Mouse (Mus musculus): ENCODE measurements around the gene Tfrc.

Tfrc gene

DNA sequence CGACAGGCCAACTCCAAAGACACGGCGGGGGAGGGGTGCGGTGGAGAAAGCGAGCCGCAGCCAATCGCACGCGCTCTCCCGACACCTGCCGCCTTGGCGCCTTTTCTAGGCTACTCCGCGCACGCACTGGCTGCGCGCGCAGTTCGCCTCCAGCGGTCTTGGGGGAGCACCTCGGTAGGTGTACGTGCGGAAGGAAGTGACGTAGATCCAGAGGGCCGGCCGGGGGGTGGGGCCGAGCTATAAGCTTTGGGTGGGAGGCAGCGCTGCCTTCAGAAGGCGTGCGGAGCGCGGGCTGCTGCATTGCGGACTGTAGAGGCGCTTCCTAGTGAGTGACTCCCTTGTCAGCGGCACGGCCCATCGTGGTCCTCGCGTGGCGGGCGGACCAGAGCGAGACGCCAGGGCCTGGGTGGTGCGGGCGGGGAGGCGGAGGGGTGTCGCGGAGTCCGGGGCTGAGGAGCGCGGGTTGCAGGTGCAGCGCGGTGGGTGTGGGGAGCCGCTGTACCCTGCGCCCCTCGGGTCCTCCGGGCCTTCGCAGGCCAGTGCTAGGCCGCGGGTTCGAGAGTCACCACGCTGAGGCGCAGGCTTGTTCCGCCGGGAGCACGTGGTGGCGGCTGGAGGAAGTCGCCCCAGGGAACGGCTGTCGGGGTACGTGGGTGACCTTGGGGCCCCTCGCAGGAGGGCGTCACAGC, at the start of gene Tfrc:
Gene Tfrc, plus strand, starts transcription at position 209 of the 689 bp plus-strand sequence.
- peak; percentile 99 for DNase-seq

DNA sequence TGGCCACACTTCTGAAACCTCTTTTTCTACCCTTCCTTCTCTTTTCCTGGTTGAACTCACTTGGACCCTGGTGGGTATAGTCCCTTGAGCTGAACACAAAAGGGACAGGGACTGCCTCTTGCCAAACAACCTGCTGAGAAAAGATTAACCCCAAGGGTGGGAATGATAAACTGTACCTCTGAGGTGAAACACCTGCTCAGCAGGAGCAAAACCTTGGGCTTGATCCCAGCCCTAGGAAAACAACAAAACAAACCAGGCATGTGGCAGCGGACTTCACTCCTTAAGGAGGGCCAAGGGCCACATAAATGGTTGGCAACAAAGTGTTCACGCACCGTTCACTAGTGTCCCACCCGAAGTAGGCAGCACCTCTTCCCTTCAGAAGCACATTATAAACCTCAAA, 49.2 kb upstream of the Tfrc start:
- no peak for DNase-seq

DNA sequence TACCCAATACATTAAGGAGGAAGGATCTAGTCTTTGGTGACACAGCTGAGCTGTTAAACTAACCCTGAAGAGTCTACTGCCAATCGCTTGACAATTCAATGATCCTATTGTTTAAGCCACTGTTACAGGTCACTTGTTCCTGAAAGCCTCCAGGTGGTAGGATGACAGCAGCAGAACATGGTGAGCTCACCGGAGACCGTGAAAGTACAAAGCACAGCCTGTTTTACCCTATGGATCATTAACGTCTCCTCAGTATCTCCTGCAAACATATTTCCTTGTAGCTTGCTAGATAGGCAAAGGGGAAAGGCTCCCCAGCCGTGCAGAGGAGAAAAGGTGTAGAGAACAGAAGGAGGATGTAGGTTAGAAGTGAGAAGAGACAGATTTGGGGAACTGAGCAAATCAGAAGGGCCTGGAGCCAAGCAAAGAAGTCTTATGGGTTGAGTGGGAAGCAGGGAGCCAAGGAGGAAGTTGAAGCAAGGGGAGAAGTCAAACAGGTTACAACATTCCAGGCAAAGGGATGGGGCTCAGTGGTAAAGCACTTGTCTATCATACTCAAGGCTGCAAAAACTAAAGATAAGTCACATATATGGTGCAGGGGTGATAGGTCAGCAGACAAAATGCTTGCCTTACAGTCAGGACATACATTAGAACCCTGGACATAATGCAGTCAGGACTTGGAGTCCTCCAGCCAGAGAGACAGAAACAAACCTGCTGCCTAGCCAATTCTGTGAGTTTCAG, 45.5 kb upstream of the Tfrc start:
- DNase-seq: no peak

DNA sequence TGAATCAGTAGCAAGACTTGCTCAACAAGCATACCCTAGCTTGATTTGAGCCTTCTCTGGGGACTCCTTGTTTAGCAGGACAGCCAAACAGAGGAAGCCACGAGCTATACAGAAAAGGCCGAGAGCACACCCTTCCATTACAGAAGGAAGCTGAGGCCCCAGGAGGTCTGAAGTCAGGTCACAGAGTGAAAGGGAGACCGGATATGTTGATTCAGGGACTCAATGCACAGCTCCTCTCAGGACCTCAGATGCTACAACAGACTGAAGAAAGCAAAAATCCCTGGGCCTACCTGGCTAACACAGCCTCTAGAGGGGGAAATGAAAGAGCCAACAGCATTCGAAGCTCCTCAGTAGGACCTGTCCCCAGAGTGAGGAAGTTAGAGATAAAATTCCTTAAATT, 41.4 kb upstream of the Tfrc start:
- DNase-seq: no peak

DNA sequence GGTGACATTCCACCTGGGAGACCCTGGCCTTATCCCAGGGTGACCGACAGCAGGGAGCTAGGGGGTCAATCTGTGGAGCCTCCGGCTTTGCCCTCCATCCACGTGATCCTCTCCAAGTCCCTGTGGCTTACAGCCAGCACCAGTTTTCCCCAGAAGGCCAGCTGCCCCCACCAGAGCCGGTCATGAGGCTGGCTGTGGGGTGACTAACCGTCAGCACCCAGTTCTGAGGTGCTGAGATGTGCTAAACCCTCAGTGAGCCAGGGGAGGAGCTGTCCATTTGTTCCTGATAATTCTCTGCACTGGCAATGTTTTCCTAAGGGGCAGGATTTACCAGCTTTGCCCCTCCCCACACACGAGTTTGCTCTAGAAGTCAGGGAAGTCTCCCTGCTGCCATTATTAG, 40.3 kb upstream of the Tfrc start:
- no peak for DNase-seq

DNA sequence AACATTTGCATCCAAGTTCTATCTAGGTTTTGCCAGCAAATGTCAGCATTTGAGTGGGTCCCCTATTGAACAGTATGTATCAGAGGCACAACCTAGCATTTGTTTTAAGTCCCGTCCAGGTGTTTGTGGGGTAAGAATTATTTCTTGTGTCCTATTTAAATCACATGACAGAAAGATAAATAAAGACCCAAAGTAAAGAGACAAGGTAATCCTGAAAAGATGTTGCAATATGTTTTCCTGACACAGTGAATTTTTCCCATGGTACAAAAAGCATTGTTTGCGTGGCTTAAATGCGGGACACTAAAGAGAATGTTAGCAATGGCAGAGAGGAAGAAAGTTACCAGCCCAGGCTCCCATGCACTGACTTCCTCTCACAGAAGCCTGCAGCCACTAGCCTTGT, 38.7 kb upstream of the Tfrc start:
- no peak for DNase-seq

DNA sequence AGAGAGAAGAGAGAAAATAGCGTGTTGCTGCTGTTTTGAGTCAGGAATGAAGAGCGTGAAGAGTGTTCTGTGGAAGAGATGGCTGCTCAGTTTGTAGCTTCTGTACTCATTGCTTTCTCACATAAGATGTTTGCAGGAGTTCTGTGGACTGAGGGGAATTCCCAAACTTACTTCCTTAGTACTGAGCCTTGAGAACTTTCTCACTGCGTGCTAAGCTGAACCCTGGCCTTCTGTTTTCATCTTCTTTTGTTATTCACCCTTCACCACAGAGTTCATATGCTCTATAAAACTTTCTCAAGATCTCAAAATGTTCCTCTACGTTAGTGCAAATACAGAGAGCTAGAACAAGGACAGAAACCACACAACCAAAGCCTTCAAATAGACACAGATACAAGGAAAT, 36.2 kb upstream of the Tfrc start:
- no peak for DNase-seq

DNA sequence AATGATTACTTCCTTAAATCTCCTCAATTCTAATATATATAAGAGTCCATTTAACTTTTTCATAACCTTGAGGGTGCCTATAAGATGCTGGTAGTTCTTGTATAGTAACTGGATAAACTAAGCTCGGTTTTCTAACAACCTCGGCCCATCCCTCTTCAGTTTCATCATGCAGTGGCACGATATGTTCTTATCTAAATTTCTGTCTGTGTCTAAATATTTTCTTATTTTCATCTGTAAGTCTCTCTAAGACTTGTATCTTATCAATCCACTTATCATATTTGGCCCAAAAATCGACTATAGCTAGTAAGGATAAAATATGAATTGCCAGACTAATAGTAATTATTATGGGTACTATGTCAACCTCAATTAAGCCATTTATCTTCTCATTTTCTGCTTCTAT, 22.2 kb upstream of the Tfrc start:
- no peak for DNase-seq

DNA sequence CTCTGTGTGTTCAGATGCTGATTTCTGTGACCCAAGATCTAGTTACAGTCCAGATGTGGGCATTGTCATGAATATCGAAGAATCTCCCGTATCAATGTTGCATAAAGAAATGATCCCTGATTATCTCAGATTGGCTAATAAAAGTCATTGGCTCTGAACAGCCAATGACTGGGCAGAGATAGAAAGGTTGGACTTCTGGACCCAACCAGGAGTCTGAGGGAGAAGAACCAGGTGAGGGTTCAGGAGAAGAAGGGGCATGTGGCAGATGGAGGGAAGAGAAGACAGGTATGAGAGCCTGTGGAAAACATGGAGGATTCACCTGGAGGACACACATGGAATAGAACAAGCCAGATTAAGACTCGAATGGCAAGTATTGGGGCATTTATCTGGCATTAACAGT, 20.2 kb upstream of the Tfrc start:
- DNase-seq: no peak

DNA sequence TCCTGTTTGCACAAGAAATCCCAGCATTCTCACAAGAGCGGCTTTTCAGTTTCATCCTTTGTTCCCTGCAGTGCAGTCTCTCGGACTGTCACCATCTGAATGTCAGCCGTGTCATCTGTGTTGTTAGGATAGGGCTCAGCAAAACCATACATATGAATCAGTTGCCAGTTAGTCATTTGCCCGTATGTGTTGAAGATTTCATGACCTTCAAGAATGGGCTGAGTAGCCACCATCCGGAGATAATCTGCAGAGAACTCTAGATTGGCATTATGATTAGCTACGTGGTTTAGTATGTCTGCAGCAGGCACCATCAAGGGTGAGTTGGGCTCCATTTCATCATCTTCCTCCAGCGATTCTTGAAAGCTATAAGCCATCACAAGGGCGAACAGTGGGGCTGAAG, 17.2 kb upstream of the Tfrc start:
- DNase-seq: no peak

DNA sequence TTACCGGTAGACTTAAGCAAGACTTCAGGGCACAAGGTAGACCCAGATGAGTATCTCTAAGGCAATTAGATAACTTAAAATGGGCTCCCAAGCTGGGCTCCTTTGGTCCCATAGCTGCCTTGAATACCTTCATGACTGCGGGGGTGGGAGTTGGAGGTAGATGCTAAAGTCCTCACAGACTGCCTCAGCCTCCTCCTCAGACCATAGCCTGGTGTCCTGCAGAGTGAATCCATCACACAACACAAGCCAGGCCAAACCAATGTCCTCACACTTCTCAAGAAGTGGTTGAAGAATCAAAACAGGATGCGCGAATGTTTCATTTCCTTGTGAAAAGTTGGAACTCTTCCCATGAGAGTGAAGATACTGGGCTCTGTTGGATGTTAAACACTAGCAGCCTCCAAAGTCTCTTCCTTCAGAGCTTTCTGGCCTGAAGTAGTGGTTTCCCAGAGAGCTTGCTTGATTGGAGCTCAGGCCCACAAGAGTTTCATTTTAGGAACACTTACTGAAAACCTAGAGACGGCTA, 15.4 kb upstream of the Tfrc start:
- no peak for DNase-seq

DNA sequence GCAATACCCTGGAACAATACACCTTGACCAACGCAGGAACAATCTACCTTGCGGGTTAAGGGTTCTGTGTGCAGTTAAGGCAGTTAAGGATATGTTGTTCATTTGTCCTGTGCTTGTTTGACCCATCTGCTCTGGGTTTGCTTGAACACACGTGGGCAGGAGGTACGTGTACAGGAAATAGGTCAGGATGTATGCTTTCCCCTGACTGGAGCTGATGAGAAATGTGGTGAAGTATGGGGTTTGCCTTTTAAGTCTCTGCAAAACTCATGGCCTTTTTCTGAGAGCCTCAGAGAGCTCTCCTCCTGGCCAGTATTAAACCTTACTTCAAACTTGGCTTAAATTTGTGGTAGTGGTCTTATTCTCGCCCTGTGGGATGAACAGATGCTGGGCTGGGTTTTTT, 14.8 kb upstream of the Tfrc start:
- DNase-seq: no peak

DNA sequence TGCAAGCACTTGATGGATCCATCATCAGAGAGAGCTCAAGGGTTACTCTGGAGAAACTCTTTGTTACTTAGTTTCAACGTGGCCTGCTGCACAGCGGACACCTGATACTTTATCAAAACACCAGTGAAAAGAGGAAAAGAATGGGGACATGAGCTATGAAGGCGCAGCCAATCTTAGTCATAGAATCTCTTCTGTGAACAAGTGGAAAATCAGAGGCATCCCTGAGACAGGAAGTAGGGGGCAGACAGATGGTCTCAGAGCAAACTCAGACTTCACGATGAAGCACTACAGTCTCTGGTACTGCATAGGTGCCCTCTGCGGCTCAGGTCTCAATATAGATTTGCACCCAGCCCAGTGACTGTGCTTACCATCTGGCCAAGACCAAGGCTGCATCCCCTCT, 14.0 kb upstream of the Tfrc start:
- no peak for DNase-seq

DNA sequence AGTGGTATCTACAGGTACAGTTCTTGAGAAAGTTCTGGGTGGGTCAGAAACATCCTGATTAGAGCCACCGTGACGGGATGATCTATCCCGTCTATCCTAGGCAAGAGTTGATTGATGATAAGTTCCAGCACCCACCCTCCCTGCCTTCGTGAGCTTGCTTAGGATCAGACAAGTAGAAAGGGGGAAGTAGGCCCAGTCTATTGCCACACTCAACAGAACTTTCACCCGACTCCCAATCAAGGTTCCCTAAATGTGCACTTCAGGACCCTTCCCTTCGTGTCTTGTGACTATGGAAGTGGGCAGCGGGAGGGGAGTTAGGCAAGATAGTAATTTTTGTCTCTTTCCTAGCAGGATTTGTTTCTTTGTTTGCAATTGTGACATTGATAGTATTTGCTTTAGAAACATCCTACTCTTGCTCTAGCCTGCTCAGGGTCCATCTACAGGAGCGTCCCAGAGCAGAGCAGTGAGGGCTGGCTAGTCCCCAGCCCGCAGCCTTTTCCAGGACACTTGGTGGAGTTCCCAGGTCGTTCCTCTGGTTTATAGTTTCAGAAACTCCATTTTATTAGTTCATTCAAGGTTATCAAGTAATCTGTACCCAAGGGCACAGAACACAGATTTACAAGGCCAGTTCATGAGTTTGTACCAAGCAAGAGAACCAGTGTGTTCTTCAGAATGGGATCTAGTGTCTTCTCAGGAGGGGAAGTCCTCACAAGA, 13.4 kb upstream of the Tfrc start:
- DNase-seq: no peak

DNA sequence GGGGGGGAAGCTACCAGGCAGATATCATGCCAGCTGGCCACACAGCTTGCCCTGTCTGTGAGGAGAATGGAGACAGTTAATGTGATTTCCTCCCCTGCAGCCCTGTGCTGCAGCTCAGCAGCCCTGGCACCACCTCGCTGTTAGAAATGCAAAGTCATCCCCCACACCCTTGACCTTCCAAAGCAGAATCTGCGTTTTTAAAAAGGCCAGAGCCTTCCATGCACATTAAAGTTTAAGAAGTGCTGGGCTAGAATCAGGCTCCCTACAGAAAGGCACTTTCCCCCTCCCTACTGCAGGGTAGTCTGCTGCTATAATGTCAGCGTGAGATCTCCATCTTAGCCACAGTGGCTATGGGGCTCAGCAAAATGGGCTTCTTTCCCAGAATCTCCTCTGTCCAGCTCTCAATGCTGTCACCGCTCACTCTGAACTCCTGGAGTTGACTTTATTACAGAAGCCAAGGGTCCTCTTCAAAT, 10.8 kb upstream of the Tfrc start:
- peak; percentile 73 to 75 for DNase-seq

DNA sequence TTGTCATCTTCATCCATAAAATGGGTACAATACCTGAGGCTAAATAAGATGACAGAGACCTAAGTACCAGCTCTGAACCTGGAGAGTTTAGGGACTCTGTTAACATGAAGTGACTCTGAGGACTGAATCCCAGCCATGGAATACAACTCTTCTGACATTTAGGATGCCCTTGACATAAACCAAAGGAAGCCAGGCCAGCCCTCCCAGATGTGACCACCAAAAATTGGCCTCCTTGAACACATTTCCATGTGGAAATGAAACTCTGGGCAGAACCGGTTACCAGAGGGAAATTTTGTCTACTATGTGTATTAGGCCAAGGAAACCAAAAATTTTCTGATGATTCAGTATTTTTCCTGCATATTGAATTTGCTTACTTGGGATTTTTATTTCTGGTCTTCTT, 9.6 kb upstream of the Tfrc start:
- DNase-seq: no peak

DNA sequence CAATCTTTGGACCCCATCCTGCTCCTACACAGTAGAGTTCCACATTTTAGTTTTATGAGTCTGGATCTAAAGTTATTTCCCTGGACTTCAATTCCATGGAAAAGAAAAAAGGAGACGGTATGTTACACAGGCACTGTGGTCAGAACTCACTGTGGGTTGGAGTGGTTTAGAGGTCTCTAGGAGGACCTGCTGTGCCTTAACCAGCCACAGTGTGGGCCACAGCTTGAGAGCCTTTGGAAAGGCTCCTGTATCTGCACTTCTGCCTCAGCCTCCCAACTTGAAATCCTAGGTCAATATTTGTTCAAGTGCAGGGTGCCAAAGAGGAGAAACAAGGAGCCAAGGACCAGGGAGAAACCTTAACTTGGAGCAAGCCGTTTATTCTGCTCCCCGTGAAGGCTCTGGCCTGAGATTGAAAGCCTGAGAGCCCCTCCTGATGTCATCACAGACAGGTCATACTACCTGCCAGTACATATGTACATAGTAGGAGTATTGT, 6.5 kb upstream of the Tfrc start:
- no peak for DNase-seq

DNA sequence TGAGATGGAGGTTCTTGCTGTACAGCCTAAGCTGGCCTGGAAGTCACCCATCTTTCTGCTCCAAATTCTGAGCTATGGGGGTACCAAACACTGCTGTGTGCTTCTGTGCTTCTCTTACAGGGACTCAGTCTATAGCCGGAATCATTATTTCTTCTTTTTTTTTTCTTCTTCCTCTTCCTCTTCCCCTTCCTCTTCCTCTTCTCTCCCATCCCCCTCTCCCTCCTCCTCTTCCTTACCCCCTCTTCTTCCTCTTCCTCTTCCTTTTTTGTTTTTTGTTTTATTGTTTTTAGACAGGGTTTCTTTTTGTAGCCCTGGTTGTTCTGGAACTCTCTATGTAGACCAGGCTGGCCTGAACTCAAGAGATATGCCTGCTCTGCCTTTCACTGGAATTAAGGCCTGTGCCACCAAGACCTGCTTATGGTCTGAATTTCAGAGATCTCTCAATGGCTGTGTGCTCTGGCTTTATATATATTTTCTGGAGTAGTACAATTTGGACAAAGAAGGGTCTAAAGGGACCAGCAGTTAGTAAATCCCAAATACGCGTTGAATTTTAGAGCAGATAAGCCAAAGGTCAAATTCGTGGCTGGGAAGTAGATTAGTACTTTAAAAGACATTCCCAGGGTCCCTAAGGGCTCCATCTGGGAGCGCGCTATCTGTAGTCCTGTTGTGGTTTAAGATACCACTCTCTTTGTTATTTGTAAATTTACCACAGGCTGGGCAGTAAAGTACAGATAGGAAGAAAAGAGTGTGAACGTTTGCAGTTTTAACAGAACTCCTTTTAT, 967 bp upstream of the Tfrc start:
- DNase-seq: peak in 1 of 2 experiments; percentile 17

DNA sequence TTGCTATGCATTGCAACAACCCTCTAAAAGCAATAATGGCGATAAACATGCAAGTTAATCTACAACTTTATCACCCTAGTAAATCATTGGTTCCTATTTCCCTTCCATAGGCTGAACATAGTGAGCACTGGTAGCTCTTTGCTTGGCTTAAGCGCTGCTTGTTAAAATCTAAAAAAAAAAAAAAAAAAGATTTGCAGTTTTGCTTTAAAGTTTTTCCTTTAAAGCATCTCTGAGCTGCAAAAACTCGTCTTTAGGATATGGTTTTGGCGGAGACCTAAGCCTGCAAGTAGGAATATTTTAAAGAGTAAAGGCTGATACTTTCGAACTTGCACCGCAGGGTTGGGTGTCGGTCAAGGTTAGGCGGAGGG, 392 bp upstream of the Tfrc start:
- no peak for DNase-seq

DNA sequence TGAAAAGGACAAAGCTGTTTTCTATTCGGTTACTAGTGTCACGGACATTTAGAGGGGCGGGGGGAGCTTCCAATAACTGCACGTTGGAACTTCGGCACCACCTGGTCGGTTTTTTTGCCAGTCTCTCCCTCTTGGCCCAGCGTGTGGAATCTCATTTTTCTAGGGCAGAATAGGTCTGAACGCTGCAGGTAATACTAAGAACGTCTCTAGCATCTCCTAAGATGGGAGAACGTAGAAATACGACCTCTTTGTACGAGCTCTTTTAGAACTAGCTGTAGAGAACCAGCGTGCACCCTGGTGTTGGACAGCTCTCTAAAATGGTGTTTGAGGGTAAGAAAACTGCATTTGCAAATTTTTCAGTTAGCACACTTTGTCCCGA, 670 bp downstream of the Tfrc start:
- no peak for DNase-seq

DNA sequence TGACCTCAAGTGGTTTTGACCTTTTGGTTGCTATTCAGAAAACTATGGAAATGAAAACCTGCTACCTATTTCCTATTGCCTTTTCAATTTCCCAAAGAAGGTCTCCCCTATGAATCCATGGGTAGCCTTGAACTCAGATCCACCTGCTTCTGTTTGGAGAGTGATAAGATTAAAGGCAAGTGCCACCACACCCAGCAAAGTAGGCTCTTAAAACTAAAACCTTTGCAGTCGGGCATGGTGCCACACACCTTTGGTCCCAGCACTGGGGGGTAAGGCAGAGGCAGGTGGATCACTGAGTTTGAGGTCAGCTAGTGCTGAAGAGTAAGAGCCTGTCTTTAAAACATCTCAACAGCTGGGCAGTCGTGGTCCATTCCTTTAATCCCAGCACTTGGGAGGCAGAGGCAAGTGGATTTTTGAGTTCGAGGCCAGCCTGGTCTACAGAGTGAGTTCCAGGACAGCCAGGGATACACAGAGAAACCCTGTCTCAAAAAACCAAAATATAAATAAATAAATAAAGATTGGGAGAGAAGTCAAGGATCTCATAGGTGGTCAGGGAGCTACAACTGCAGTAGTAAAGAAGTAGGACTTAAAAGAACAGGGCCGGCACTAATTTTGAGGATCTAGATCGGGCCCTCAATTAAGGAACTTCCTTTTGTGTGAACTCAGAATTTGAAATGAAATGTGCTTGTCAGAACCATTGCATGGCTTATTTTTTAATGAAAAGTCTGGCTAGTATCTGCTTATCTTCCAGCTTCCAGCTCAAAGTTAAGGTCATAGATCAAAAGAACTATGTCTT, 1.9 kb downstream of the Tfrc start:
- peak; percentile 16 to 20 for DNase-seq

DNA sequence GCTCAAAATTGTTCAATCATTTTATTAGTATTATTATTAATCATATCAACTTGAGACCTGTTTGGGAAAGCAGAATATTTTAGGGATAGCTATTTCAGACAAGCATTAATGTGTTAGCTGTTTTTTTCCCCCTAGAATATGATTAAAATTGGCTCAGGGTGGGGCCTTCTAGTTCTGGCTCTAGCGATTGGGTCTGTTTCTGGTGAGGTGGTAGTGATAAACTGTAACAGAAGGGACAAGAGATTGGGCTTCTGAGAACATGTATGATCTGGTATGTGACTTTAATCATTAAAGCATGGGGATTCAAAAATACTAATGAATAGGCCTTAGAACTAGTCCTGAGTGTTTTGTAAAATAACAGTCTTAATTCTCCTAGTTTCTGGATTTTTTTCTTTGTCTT, 3.3 kb downstream of the Tfrc start:
- DNase-seq: no peak

Measured in cerebellum, postnatal 10 days (tissue).